Mouse (Mus musculus) heart, embryonic 11.5 days (tissue): Measurements from ENCODE around the gene Apln. TPM values are rescaled to one million over a fixed set of nuclear protein-coding genes. Genes with fewer than 3 reads are reported as not detected.

Experiments
- ATAC-seq: fragments of 200-750 bp; cut with Nextera tagmentation; replicated peaks from 2 replicates; pipeline ENCODE4 v1.8.0; 2017; ENCODE audit warnings: moderate library complexity; ENCODE audit not compliant: insufficient number of reproducible peaks, low FRiP score, low TSS enrichment
- H3K27ac ChIP-seq: fragments of 300-500 bp; sonication (generic); 2 replicates; pipeline ENCODE4 v1.5.1; 2014; ENCODE audit warnings: mild to moderate bottlenecking, low read depth, low read length
- H3K27me3 ChIP-seq: fragments of 300-500 bp; sonication (generic); 2 replicates; pipeline ENCODE4 v1.6.1; 2014; ENCODE audit warnings: mild to moderate bottlenecking, low read length, mixed read lengths; ENCODE audit not compliant: control insufficient read depth, insufficient read depth
- H3K36me3 ChIP-seq: fragments of 300-500 bp; sonication (generic); 2 replicates; pipeline ENCODE4 v1.6.1; 2014; ENCODE audit warnings: mild to moderate bottlenecking, low read length, moderate library complexity, mixed read lengths; ENCODE audit not compliant: control insufficient read depth, insufficient read depth
- H3K4me1 ChIP-seq: fragments of 300-500 bp; sonication (generic); 2 replicates; pipeline ENCODE4 v1.6.1; 2014; ENCODE audit warnings: low read length; ENCODE audit not compliant: control insufficient read depth, insufficient read depth
- H3K4me2 ChIP-seq: fragments of 300-500 bp; sonication (generic); 2 replicates; pipeline ENCODE4 v1.6.1; 2014; ENCODE audit warnings: mild to moderate bottlenecking, moderate library complexity
- H3K4me3 ChIP-seq: fragments of 300-500 bp; sonication (generic); 2 replicates; pipeline ENCODE4 v1.5.1; 2014; ENCODE audit warnings: low read depth, low read length
- H3K9ac ChIP-seq: fragments of 300-500 bp; sonication (generic); 2 replicates; pipeline ENCODE4 v1.6.1; 2014; ENCODE audit warnings: mild to moderate bottlenecking, low read depth, low read length, moderate library complexity
- H3K9me3 ChIP-seq: fragments of 300-500 bp; sonication (generic); replicated peaks from 2 replicates; pipeline ENCODE4 v1.6.1; 2016; ENCODE audit warnings: low read length; ENCODE audit not compliant: control insufficient read depth
- WGBS: fragments of 180-500 bp; shearing (Covaris S2); extraction: QIAGEN DNeasy Blood & Tissue Kit; methylation state at CpG from one replicate; pipeline ENCODE4 v1.1.7; 2014; ENCODE audit not compliant: insufficient replicate concordance; 5-methylcytosine and 5-hydroxymethylcytosine counted together
- polyA plus RNA-seq: library from polyadenylated mRNA; unstranded; fragments of >200 nt; fragmentation: Nextera tagmentation; extraction: Ambion mirVana; gene quantifications from 2 replicates; pipeline ENCODE4 v1.2.1, GENCODE M21; 2014

Gene Apln
- polyA plus RNA-seq, 1 experiment from 2014 or later: 0.84 TPM

DNA sequence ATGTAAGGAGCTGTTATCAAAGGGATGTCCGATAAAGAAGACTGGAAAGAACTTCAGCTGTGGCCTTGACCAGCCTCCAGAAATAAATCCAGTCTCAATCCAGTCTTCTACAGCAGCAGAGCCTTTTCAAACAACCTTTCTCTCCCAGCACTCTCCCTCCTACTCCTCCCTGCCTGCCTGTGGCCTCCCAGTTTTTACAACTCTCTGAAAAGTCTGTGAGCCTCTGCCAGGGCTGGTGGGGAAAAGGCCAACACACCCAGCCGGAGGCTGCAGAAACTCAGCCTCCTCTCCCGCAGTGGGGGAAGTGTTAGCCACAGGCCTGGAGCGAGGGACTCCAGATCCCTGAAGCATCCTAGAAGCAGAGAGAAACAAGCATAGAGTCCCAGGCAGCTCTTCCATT, 27.8 kb upstream of the Apln start:
- Histone ChIP-seq H3K27me3 (no peaks in the 10 kb centered on the region; the same call in 1 of the 2 replicates), H3K27ac (no peak overlapping the region), H3K9me3 (no peaks in the 10 kb centered on the region), H3K4me2 (no peak overlapping the region), H3K9ac (no peak overlapping the region), H3K36me3 (no peaks in the 10 kb centered on the region), H3K4me1 (no peaks in the 10 kb centered on the region), H3K4me3 (no peak overlapping the region)
- 76% methylated on average over 4 of the region's 4 CpGs for WGBS
- no peak for ATAC-seq

GRCm38 (mm10) chrX:48054186-48055015, 19.7 kb upstream of the Apln start:
- no peak overlapping the region for H3K27ac ChIP-seq
- peak overlapping the region; percentile 32 for H3K4me3 ChIP-seq
- peak overlapping the region; percentile 63 for H3K4me2 ChIP-seq
- H3K27me3 ChIP-seq: peaks cover 2% of the 10 kb centered on the region; the same call in 1 of the 2 replicates
- ATAC-seq: no peak
- H3K4me1 ChIP-seq: no peaks in the 10 kb centered on the region
- 0 out of 2 replicates have a peak overlapping the region, but pooled peaks have one; percentile 28 for H3K9ac ChIP-seq
- H3K9me3 ChIP-seq: no peaks in the 10 kb centered on the region
- 30% methylated on average over 31 of the region's 31 CpGs for WGBS
- H3K36me3 ChIP-seq: no peaks in the 10 kb centered on the region

DNA sequence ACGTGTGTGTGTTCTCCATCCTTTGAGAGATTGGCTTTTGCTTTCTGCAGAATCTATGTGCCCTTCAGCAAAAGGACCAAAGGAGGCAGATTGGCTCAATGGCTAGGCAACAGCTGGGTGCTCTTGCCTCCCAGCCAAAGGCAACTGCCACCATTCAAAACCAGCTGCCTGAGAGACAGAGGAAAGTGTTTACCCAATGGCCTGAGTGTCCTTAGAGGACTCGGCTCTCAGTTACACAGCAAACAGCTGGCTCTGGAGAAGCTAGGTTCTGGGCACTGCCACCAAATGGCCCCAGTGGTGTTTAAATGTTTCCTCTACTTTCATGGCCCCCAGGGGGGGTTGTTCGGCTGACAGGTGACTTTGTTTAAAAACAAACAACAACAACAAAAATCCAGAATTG, 19.1 kb upstream of the Apln start:
- ATAC-seq: no peak
- Histone ChIP-seq H3K4me3 (peak overlapping the region; percentile 32), H3K27ac (no peak overlapping the region), H3K9me3 (no peaks in the 10 kb centered on the region), H3K9ac (no peak overlapping the region), H3K4me1 (no peaks in the 10 kb centered on the region), H3K4me2 (peak overlapping the region; percentile 63), H3K27me3 (peaks cover 2% of the 10 kb centered on the region; the same call in 1 of the 2 replicates), H3K36me3 (no peaks in the 10 kb centered on the region)
- 37% methylated on average over 3 of the region's 3 CpGs for WGBS

- Histone ChIP-seq H3K4me2 (no peak overlapping the region), H3K27me3 (no peaks in the 10 kb centered on the region), H3K9ac (no peak overlapping the region), H3K4me3 (no peak overlapping the region), H3K9me3 (no peaks in the 10 kb centered on the region), H3K4me1 (no peaks in the 10 kb centered on the region), H3K36me3 (no peaks in the 10 kb centered on the region), H3K27ac (no peak overlapping the region)
- ATAC-seq: no peak
- WGBS: 79% methylated on average over 2 of the region's 2 CpGs
Measured at GRCm38 (mm10) chrX:48046315-48046714, 11.7 kb upstream of the Apln start.

- no peak overlapping the region for H3K27ac ChIP-seq
- no peaks in the 10 kb centered on the region for H3K27me3 ChIP-seq
- H3K36me3 ChIP-seq: no peaks in the 10 kb centered on the region
- no peak overlapping the region for H3K4me2 ChIP-seq
- ATAC-seq: no peak
- no peak overlapping the region for H3K4me3 ChIP-seq
- no peaks in the 10 kb centered on the region for H3K9me3 ChIP-seq
- H3K9ac ChIP-seq: no peak overlapping the region
- H3K4me1 ChIP-seq: no peaks in the 10 kb centered on the region
- WGBS: 60% methylated on average over 1 of the region's 1 CpGs
Measured at GRCm38 (mm10) chrX:48044261-48044660, 9.6 kb upstream of the Apln start.

GRCm38 (mm10) chrX:48042748-48043147, 8.1 kb upstream of the Apln start:
- H3K9me3 ChIP-seq: no peaks in the 10 kb centered on the region
- WGBS: 52% methylated on average over 4 of the region's 4 CpGs
- no peaks in the 10 kb centered on the region for H3K36me3 ChIP-seq
- H3K4me3 ChIP-seq: no peak overlapping the region
- no peak overlapping the region for H3K4me2 ChIP-seq
- no peaks in the 10 kb centered on the region for H3K27me3 ChIP-seq
- no peak for ATAC-seq
- H3K27ac ChIP-seq: no peak overlapping the region
- H3K4me1 ChIP-seq: no peaks in the 10 kb centered on the region
- no peak overlapping the region for H3K9ac ChIP-seq

DNA sequence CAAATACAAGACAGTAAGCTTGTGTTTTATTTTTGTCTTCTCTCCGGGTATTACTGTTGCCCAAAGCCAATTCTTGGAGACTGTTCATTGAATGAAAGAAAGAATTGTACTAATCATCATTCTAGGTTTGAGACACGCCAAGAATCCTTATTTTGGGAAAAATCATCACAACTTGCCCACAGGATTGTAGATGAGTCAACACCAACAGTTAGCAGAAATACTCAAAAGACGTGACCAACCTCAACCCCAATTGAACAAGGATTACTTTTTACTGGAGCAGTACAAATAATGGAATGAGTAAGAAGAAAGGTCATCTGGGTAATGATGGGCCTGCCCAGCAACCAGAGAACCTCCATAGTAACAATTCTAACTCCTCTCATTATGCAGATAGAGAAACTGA, 5.7 kb upstream of the Apln start:
- Histone ChIP-seq H3K4me3 (no peak overlapping the region), H3K9me3 (no peaks in the 10 kb centered on the region), H3K4me1 (no peaks in the 10 kb centered on the region), H3K4me2 (no peak overlapping the region), H3K9ac (no peak overlapping the region), H3K27ac (no peak overlapping the region), H3K27me3 (peaks cover 7% of the 10 kb centered on the region; the same call in 1 of the 2 replicates), H3K36me3 (no peaks in the 10 kb centered on the region)
- no peak for ATAC-seq
- 71% methylated on average over 3 of the region's 3 CpGs for WGBS

- Histone ChIP-seq H3K4me3 (peak overlapping the region; percentile 46; the same call in 1 of the 2 replicates), H3K4me2 (peak overlapping the region; percentile 80), H3K4me1 (no peaks in the 10 kb centered on the region), H3K27me3 (peaks cover 39% of the 10 kb centered on the region), H3K9ac (no peak overlapping the region), H3K9me3 (no peaks in the 10 kb centered on the region), H3K27ac (no peak overlapping the region), H3K36me3 (no peaks in the 10 kb centered on the region)
- 22% methylated on average over 11 of the region's 11 CpGs for WGBS
- no peak for ATAC-seq
Measured at GRCm38 (mm10) chrX:48033766-48034143, 898 bp downstream of the Apln start.

GRCm38 (mm10) chrX:48033024-48033423, 1.6 kb downstream of the Apln start:
- no peak overlapping the region for H3K4me2 ChIP-seq

More at GRCm38 (mm10) chrX:48033024-48033423, 1.6 kb downstream of the Apln start:
- H3K27ac ChIP-seq: no peak overlapping the region
- H3K4me3 ChIP-seq: no peak overlapping the region
- 60% methylated on average over 3 of the region's 3 CpGs for WGBS
- H3K9me3 ChIP-seq: no peaks in the 10 kb centered on the region
- H3K27me3 ChIP-seq: peaks cover 41% of the 10 kb centered on the region
- H3K9ac ChIP-seq: no peak overlapping the region
- H3K4me1 ChIP-seq: no peaks in the 10 kb centered on the region
- ATAC-seq: no peak
- H3K36me3 ChIP-seq: no peaks in the 10 kb centered on the region
